Mouse (Mus musculus) hindbrain, embryonic 13.5 days (tissue): ENCODE results near the gene Tbc1d22a. TPM values are rescaled to one million over a fixed set of nuclear protein-coding genes. Genes with fewer than 3 reads are reported as not detected.

ENCODE experiments used
- ATAC-seq: fragments of 200-750 bp; cut with Nextera tagmentation; 2 replicates; pipeline ENCODE4 v1.8.0; 2017; ENCODE audit warnings: moderate TSS enrichment; ENCODE audit not compliant: low FRiP score
- H3K27ac ChIP-seq: fragments of 300-500 bp; sonication (generic); 2 replicates; pipeline ENCODE4 v1.5.1; 2015; ENCODE audit warnings: inconsistent platforms, mild to moderate bottlenecking, moderate library complexity
- H3K27me3 ChIP-seq: fragments of 300-500 bp; sonication (generic); 2 replicates; pipeline ENCODE4 v1.6.1; 2015; ENCODE audit warnings: mild to moderate bottlenecking, inconsistent platforms
- H3K36me3 ChIP-seq: fragments of 300-500 bp; sonication (generic); 2 replicates; pipeline ENCODE4 v1.6.1; 2015; ENCODE audit warnings: mild to moderate bottlenecking, inconsistent platforms
- H3K4me1 ChIP-seq: fragments of 300-500 bp; sonication (generic); replicated peaks from 2 replicates; pipeline ENCODE4 v1.6.1; 2015; ENCODE audit warnings: inconsistent platforms
- H3K4me2 ChIP-seq: fragments of 300-500 bp; sonication (generic); 2 replicates; pipeline ENCODE4 v1.6.1; 2015; ENCODE audit warnings: inconsistent platforms, mild to moderate bottlenecking, moderate library complexity
- H3K4me3 ChIP-seq: fragments of 300-500 bp; sonication (generic); 2 replicates; pipeline ENCODE4 v1.5.1; 2015; ENCODE audit warnings: mild to moderate bottlenecking, inconsistent platforms
- H3K9ac ChIP-seq: fragments of 300-500 bp; sonication (generic); 2 replicates; pipeline ENCODE4 v1.6.1; 2015; ENCODE audit warnings: mild to moderate bottlenecking, inconsistent platforms
- H3K9me3 ChIP-seq: fragments of 300-500 bp; sonication (generic); 2 replicates; pipeline ENCODE4 v1.6.1; 2016; ENCODE audit warnings: inconsistent platforms
- WGBS: fragments of 180-500 bp; shearing (Covaris S2); methylation state at CpG from one replicate; pipeline ENCODE4 v1.1.7; 2015; 5-methylcytosine and 5-hydroxymethylcytosine counted together
- polyA plus RNA-seq: library from polyadenylated mRNA; unstranded; fragments of >200 nt; fragmentation: Nextera tagmentation; extraction: Ambion mirVana; gene quantifications from 2 replicates; pipeline ENCODE4 v1.2.1, GENCODE M21; 2015

Tbc1d22a gene
- polyA plus RNA-seq, 1 experiment from 2014 or later: 12.1 TPM

- H3K9ac ChIP-seq: no peak overlapping the region
- H3K36me3 ChIP-seq: no peaks in the 10 kb centered on the region
- no peak overlapping the region for H3K4me3 ChIP-seq
- no peak for ATAC-seq
- no peak overlapping the region for H3K27ac ChIP-seq
- no peak overlapping the region for H3K4me2 ChIP-seq
- no peaks in the 10 kb centered on the region; the same call in 1 of the 2 replicates for H3K27me3 ChIP-seq
- no peaks in the 10 kb centered on the region for H3K9me3 ChIP-seq
- peaks cover 39% of the 10 kb centered on the region for H3K4me1 ChIP-seq
- WGBS: 67% methylated on average over 10 of the region's 10 CpGs
These were observed 123.5 kb downstream of the Tbc1d22a start for GRCm38 (mm10) chr15:86337726-86338125.

- Histone ChIP-seq H3K27me3 (no peaks in the 10 kb centered on the region), H3K9me3 (no peaks in the 10 kb centered on the region), H3K27ac (peak overlapping the region; percentile 70; the same call in 1 of the 2 replicates), H3K4me1 (peaks cover 44% of the 10 kb centered on the region), H3K9ac (no peak overlapping the region), H3K36me3 (no peaks in the 10 kb centered on the region), H3K4me3 (no peak overlapping the region), H3K4me2 (no peak overlapping the region)
- ATAC-seq: no peak
- WGBS: 52% methylated on average over 2 of the region's 2 CpGs
These were observed 125.5 kb downstream of the Tbc1d22a start for GRCm38 (mm10) chr15:86339736-86340135.

GRCm38 (mm10) chr15:86340766-86341165 is 126.5 kb downstream of the Tbc1d22a start:
- H3K27me3 ChIP-seq: no peaks in the 10 kb centered on the region
- H3K4me1 ChIP-seq: peaks cover 43% of the 10 kb centered on the region
- no peak for ATAC-seq
- WGBS: 82% methylated on average over 6 of the region's 6 CpGs
- no peak overlapping the region for H3K4me3 ChIP-seq
- no peak overlapping the region for H3K9ac ChIP-seq
- H3K9me3 ChIP-seq: no peaks in the 10 kb centered on the region
- H3K4me2 ChIP-seq: no peak overlapping the region
- 0 out of 2 replicates have a peak overlapping the region, but pooled peaks have one; percentile 1 for H3K27ac ChIP-seq
- no peaks in the 10 kb centered on the region for H3K36me3 ChIP-seq

- peaks cover 55% of the 10 kb centered on the region for H3K4me1 ChIP-seq
- no peak for ATAC-seq
- 88% methylated on average over 8 of the region's 8 CpGs for WGBS
These were observed 128.5 kb downstream of the Tbc1d22a start for GRCm38 (mm10) chr15:86342637-86343375.

GRCm38 (mm10) chr15:86344906-86345331 is 130.7 kb downstream of the Tbc1d22a start:
- peak overlapping the region; percentile 13; the same call in 1 of the 2 replicates for H3K27ac ChIP-seq
- H3K4me2 ChIP-seq: no peak overlapping the region
- H3K27me3 ChIP-seq: no peaks in the 10 kb centered on the region
- no peak overlapping the region for H3K4me3 ChIP-seq
- peaks cover 67% of the 10 kb centered on the region for H3K4me1 ChIP-seq
- no peak; the same call in 1 of the 2 replicates for ATAC-seq
- no peaks in the 10 kb centered on the region for H3K36me3 ChIP-seq
- WGBS: 56% methylated on average over 8 of the region's 8 CpGs
- H3K9ac ChIP-seq: no peak overlapping the region
- H3K9me3 ChIP-seq: no peaks in the 10 kb centered on the region

More at GRCm38 (mm10) chr15:86342637-86343375, 128.5 kb downstream of the Tbc1d22a start:
- Histone ChIP-seq H3K27me3 (no peaks in the 10 kb centered on the region), H3K4me2 (no peak overlapping the region), H3K9ac (no peak overlapping the region), H3K4me3 (no peak overlapping the region), H3K9me3 (no peaks in the 10 kb centered on the region), H3K36me3 (no peaks in the 10 kb centered on the region), H3K27ac (no peak overlapping the region)

DNA sequence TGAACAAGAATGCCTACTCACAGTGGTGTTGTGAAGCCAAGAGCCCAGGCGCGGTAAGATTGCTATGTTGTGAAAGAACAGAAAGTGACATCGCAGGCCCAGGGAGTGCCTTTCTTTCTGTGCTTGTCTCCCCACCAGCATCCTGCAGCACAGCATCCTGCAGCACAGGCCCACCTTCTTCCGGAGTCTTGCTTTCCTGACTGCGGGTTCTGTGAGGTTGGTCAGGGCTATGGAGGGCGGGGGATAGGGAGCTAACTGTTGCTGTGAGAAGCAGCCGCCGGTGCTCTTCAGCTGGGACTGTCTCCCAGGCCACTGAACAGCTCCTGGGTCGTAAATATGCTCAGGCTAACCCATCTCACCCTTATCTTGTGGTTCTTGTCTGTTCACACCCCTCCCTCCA is 131.6 kb downstream of the Tbc1d22a start:
- H3K27ac ChIP-seq: peak overlapping the region; percentile 61
- H3K4me3 ChIP-seq: no peak overlapping the region
- H3K4me1 ChIP-seq: peaks cover 63% of the 10 kb centered on the region
- no peak overlapping the region for H3K4me2 ChIP-seq
- no peaks in the 10 kb centered on the region for H3K27me3 ChIP-seq
- no peak overlapping the region for H3K9ac ChIP-seq
- H3K36me3 ChIP-seq: no peaks in the 10 kb centered on the region
- 81% methylated on average over 9 of the region's 9 CpGs for WGBS
- H3K9me3 ChIP-seq: no peaks in the 10 kb centered on the region
- no peak for ATAC-seq

DNA sequence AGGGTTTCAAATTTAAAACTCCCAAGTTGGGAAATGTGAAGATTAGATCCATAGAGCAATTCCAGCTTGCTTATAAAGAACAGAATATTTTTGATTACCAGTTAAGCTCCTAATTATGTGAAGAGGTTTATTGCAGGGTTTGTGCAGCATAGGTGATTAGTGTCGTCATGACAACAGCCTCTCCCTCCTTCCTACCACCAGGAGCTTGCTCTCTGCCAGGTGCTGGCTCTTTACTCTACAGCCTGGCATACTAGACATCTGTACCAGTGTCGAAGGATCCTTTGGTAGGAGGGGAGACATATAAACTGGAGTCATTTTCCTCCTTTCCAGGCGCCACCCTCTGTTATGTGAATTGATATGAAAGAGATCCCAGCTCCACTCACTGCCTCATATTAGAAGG is 132.3 kb downstream of the Tbc1d22a start:
- H3K27ac ChIP-seq: peak overlapping the region; percentile 61; the same call in 1 of the 2 replicates
- no peak overlapping the region for H3K4me3 ChIP-seq
- 75% methylated on average over 3 of the region's 3 CpGs for WGBS
- peak; percentile 58; the same call in 1 of the 2 replicates for ATAC-seq
- H3K9me3 ChIP-seq: no peaks in the 10 kb centered on the region
- H3K4me2 ChIP-seq: no peak overlapping the region
- H3K4me1 ChIP-seq: peaks cover 66% of the 10 kb centered on the region
- H3K27me3 ChIP-seq: no peaks in the 10 kb centered on the region
- no peak overlapping the region for H3K9ac ChIP-seq
- no peaks in the 10 kb centered on the region for H3K36me3 ChIP-seq

- H3K36me3 ChIP-seq: no peaks in the 10 kb centered on the region
- H3K9me3 ChIP-seq: no peaks in the 10 kb centered on the region
- H3K9ac ChIP-seq: no peak overlapping the region
- ATAC-seq: no peak
- H3K4me3 ChIP-seq: no peak overlapping the region
- H3K4me2 ChIP-seq: no peak overlapping the region
- H3K27ac ChIP-seq: no peak overlapping the region
- 85% methylated on average over 2 of the region's 2 CpGs for WGBS
- H3K4me1 ChIP-seq: peaks cover 36% of the 10 kb centered on the region
- H3K27me3 ChIP-seq: no peaks in the 10 kb centered on the region
These were observed 140.7 kb downstream of the Tbc1d22a start for GRCm38 (mm10) chr15:86354932-86355331.

DNA sequence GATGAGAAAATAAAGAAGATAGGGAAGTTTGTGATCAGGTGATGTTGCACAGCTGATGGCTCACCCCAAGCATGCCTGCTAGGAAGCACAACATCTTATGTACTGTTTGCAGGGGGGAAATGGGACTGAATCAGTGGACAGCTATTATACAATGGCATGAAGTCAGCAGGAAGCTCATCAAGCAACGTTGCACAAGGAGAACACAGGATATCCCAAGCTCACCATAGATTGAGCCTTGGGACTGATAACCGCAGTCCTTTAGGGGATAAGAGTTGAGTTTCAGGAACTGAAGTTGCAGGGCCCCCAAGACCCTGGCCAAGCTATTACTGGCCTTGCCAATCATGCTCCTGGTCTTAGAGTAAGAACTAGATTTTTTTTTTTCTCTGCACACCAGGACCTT is 141.6 kb downstream of the Tbc1d22a start:
- no peaks in the 10 kb centered on the region for H3K36me3 ChIP-seq
- whole genome bisulfite sequencing: 84% methylated on average over 2 of the region's 2 CpGs

GRCm38 (mm10) chr15:86360376-86360775 is 146.1 kb downstream of the Tbc1d22a start:
- H3K27me3 ChIP-seq: no peaks in the 10 kb centered on the region
- 60% methylated on average over 3 of the region's 3 CpGs for WGBS
- H3K27ac ChIP-seq: peak overlapping the region; percentile 48; the same call in 1 of the 2 replicates
- H3K4me3 ChIP-seq: no peak overlapping the region
- no peaks in the 10 kb centered on the region for H3K36me3 ChIP-seq
- H3K9me3 ChIP-seq: no peaks in the 10 kb centered on the region
- no peak overlapping the region for H3K9ac ChIP-seq
- H3K4me2 ChIP-seq: no peak overlapping the region
- ATAC-seq: no peak
- H3K4me1 ChIP-seq: peaks cover 49% of the 10 kb centered on the region

More for the DNA sequence above, 141.6 kb downstream of the Tbc1d22a start:
- Histone ChIP-seq H3K27ac (no peak overlapping the region), H3K4me2 (no peak overlapping the region), H3K9me3 (no peaks in the 10 kb centered on the region), H3K9ac (no peak overlapping the region), H3K4me3 (no peak overlapping the region), H3K4me1 (peaks cover 36% of the 10 kb centered on the region), H3K27me3 (no peaks in the 10 kb centered on the region)
- ATAC-seq: no peak

- Histone ChIP-seq H3K27ac (peak overlapping the region; percentile 30), H3K4me3 (no peak overlapping the region), H3K4me1 (peaks cover 70% of the 10 kb centered on the region), H3K9ac (no peak overlapping the region), H3K9me3 (no peaks in the 10 kb centered on the region), H3K27me3 (no peaks in the 10 kb centered on the region), H3K36me3 (no peaks in the 10 kb centered on the region), H3K4me2 (no peak overlapping the region)
- 62% methylated on average over 10 of the region's 10 CpGs for whole genome bisulfite sequencing
- 0 out of 2 replicates have a peak, but pooled peaks have one; percentile 47 for ATAC-seq
These were observed 148.3 kb downstream of the Tbc1d22a start for GRCm38 (mm10) chr15:86362306-86363150.

DNA sequence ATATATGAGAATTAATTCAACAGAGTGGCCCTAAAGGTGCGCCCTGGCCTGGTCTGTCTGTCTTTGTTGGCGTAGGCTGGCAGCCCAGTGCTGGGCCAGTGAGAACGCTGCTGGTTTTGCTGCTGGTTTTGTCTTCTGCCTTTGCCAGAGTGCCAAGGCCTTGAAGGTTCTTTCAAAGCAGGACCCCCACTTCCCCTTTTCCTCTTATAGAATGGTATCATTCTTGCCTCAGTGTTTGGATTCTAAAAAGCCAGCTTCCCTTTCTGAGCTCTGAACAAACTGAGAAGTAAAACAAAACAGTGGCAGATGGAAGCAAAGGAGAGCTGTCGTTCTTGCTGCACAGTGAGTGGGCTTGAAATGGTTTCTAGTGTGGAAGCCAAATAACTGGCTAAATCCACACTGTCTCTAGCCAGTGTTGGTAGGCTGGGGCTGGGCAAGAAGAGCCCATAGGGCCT is 149.6 kb downstream of the Tbc1d22a start:
- peaks cover 71% of the 10 kb centered on the region for H3K4me1 ChIP-seq
- WGBS: 67% methylated on average over 4 of the region's 4 CpGs
- ATAC-seq: no peak

More for the DNA sequence above, 149.6 kb downstream of the Tbc1d22a start:
- H3K36me3 ChIP-seq: no peaks in the 10 kb centered on the region
- H3K27me3 ChIP-seq: no peaks in the 10 kb centered on the region
- H3K9me3 ChIP-seq: no peaks in the 10 kb centered on the region
- H3K4me3 ChIP-seq: no peak overlapping the region
- no peak overlapping the region for H3K4me2 ChIP-seq
- H3K9ac ChIP-seq: no peak overlapping the region
- peak overlapping the region; percentile 50 for H3K27ac ChIP-seq
